11 mouse cellular contexts compared by ENCODE assay signal in the genomic region with DNA sequence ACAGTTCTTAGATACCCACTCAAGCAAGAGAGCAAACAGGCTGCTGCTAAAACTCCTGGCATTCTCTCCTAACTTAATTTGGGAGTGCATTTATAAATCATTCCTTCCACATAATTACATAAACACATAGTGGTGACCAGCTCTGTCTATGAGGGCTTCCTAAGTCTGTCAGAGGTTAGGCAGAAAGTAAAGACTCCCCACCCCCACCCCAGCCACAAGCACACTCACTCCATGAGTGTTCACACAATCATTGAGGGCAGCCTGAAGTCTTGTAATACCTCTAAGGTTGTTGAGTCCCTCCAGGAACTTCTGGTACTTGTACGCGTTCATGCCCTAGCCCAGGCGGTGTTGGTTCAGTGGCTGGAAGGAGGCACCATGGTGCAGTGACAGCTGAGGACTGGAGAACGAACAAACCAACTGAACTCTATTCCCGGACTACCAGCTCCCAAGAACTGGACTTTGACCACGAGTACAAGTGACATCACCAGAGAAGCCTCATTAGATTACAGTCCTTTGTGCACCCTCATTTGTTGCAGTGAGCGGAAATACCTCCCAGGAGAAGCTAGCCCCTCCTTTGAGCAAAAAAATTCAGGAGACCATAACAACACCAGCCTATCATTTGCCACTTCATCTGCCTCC.
DNase-seq lines count a peak whose midpoint lies in the region; ATAC-seq and TF ChIP-seq lines count a peak whose summit lies in the region.
"Had no signal": no experiment of that assay in that cellular context is flagged by ENCODE, and none has a peak within 500 bp of the region (broad histone marks: within the 10 kb centered on the region; RNA-seq: fewer than 3 reads in every experiment).

No protein-coding gene starts in this region.

- in situ Hi-C loops in ES-E14 (cut with MboI; ENCODE audit: low sequenced_read_pairs in 2 of 2, unreplicated experiment in 2 of 2) = no loop called here

- H3K4me2 ChIP-seq in midbrain, embryonic 14.5 days (ENCODE audit: low read length) = no peak overlapping the region
- H3K4me2 ChIP-seq: embryonic facial prominence, embryonic 12.5 days; midbrain, embryonic 13.5 days had no signal

- WGBS in midbrain, embryonic 14.5 days = 72% methylated on average over 7 of the region's 7 CpGs

- H3K4me1 ChIP-seq in ES-E14 (ENCODE audit: control insufficient read depth in 2 of 2, insufficient read depth in 2 of 2, low read length in 2 of 2, poor library complexity in 1 of 2) = peaks cover 29 to 33% of the 10 kb centered on the region in 2 experiments
- H3K4me1 ChIP-seq in midbrain, embryonic 14.5 days (ENCODE audit: control insufficient read depth, insufficient read depth, low read length) = peaks cover 9% of the 10 kb centered on the region; the same call in 1 of the 2 replicates

- ATAC-seq in midbrain, embryonic 14.5 days (ENCODE audit: low FRiP score, low TSS enrichment) = no peak
- ATAC-seq: midbrain, embryonic 13.5 days; Patski had no signal

- no peaks in the 10 kb centered on the region for H3K27me3 ChIP-seq in midbrain, embryonic 14.5 days (ENCODE audit: control insufficient read depth, insufficient read depth, low read length)
- H3K27me3 ChIP-seq: embryonic facial prominence, embryonic 12.5 days; midbrain, embryonic 13.5 days; Patski had no signal

- DNase-seq in ES-E14 (ENCODE audit: low read depth, low spot score) = no peak
- peak; percentile 43 for DNase-seq in ZHBTc4 (ENCODE audit: low read depth, low spot score)
- peak; percentile 75 to 83 for DNase-seq in kidney, postnatal 36 days
- DNase-seq in lung, postnatal 14 days = peak; percentile 49
- no peak for DNase-seq in urinary bladder, postnatal 25 days (ENCODE audit: low spot score)
- DNase-seq in midbrain, embryonic 14.5 days = no peak
- DNase-seq in ovary, postnatal 10 days (ENCODE audit: low spot score) = no peak
- DNase-seq: heart, adult 18-20 months had no signal

- H3K9me3 ChIP-seq in ES-E14 (ENCODE audit: control insufficient read depth, insufficient read depth, low read depth, low read length) = no peaks in the 10 kb centered on the region
- H3K9me3 ChIP-seq in midbrain, embryonic 14.5 days (ENCODE audit: control insufficient read depth, low read length) = no peaks in the 10 kb centered on the region
- H3K9me3 ChIP-seq: embryonic facial prominence, embryonic 12.5 days; midbrain, embryonic 13.5 days had no signal

- H3K27ac ChIP-seq in ES-E14 (ENCODE audit: insufficient read depth, low read depth, low read length, poor library complexity, severe bottlenecking) = no peak overlapping the region
- no peak overlapping the region for H3K27ac ChIP-seq in midbrain, embryonic 14.5 days (replicated peaks; ENCODE audit: low read depth, low read length)
- H3K27ac ChIP-seq: embryonic facial prominence, embryonic 12.5 days; midbrain, embryonic 13.5 days had no signal

- H3K36me3 ChIP-seq in ES-E14 (ENCODE audit: control insufficient read depth, insufficient read depth, low read length, poor library complexity, severe bottlenecking) = no peaks in the 10 kb centered on the region
- no peaks in the 10 kb centered on the region for H3K36me3 ChIP-seq in midbrain, embryonic 14.5 days (ENCODE audit: control insufficient read depth, insufficient read depth, low read length)
- H3K36me3 ChIP-seq: embryonic facial prominence, embryonic 12.5 days; midbrain, embryonic 13.5 days had no signal

- H3K9ac ChIP-seq in ES-E14 (ENCODE audit: insufficient read depth, low read depth, low read length, poor library complexity, severe bottlenecking) = peak overlapping the region; percentile 32; the same call in 1 of the 2 replicates
- H3K9ac ChIP-seq in midbrain, embryonic 14.5 days (replicated peaks; ENCODE audit: low read length) = no peak overlapping the region
- H3K9ac ChIP-seq: embryonic facial prominence, embryonic 12.5 days; midbrain, embryonic 13.5 days had no signal

- H3K4me3 ChIP-seq in ES-E14 (ENCODE audit: insufficient read depth in 1 of 2, low read depth in 1 of 2, low read length in 2 of 2, poor library complexity in 1 of 2, severe bottlenecking in 1 of 2) = peak overlapping the region; percentile 3 to 59
- H3K4me3 ChIP-seq in midbrain, embryonic 14.5 days (replicated peaks; ENCODE audit: low read depth, low read length) = no peak overlapping the region
- H3K4me3 ChIP-seq: embryonic facial prominence, embryonic 12.5 days; midbrain, embryonic 13.5 days had no signal

TF ChIP-seq in ES-E14, 5 proteins besides CTCF, POLR2A, EP300 and RAD21:
- no peak for TF ChIP-seq ZNF384 (IDR thresholded peaks at IDR 0.05; ENCODE audit: low read depth, low read length)
- TF ChIP-seq MAFK (IDR thresholded peaks at IDR 0.05; ENCODE audit: insufficient read depth, low read depth, low read length) = no peak
- no peak for TF ChIP-seq ZC3H11A (IDR thresholded peaks at IDR 0.05; ENCODE audit: borderline replicate concordance, low read depth, low read length)
- TF ChIP-seq CHD2 (IDR thresholded peaks at IDR 0.05; ENCODE audit: low read depth, low read length) = no peak
- TF ChIP-seq HCFC1 (IDR thresholded peaks at IDR 0.05; ENCODE audit: borderline replicate concordance, insufficient read depth, low read length) = no peak

Comparison
In these comparisons a context has a peak if more than half of its experiments do, and no peak if none do; other contexts are left out.
1. DNase-seq: peak in ZHBTc4 (single experiment), kidney, postnatal 36 days (2 of 2) and lung, postnatal 14 days (single experiment); none in ES-E14 (single experiment), urinary bladder, postnatal 25 days (single experiment), midbrain, embryonic 14.5 days (single experiment) and ovary, postnatal 10 days (single experiment).